Mouse (Mus musculus): ENCODE measurements around the gene Got1. TPM values are rescaled to one million over a fixed set of nuclear protein-coding genes. Genes with fewer than 3 reads are reported as not detected.
"Not testable (repeated sequence)": the region's sequence is repeated elsewhere in the genome, so short reads cannot be mapped to it uniquely, and the experiment has no call there.

Got1 gene
- polyA plus RNA-seq, 1 experiment: 10.7 TPM

- Histone ChIP-seq H3K9me3 (0 out of 2 replicates have a peak, but pooled peaks cover 4% of the 10 kb centered on the region), H3K27me3 (replicated peaks) (peaks cover 42% of the 10 kb centered on the region)
These were observed 30.5 kb downstream of the Got1 start for GRCm38 (mm10) chr19:43493878-43494277.

GRCm38 (mm10) chr19:43493316-43493715 is 31.1 kb downstream of the Got1 start:
- not testable (repeated sequence) for H3K9me3 ChIP-seq; H3K36me3 ChIP-seq (replicated peaks; ENCODE audit: low read length); H3K4me3 ChIP-seq (replicated peaks); H3K4me1 ChIP-seq
- peaks cover 42% of the 10 kb centered on the region for H3K27me3 ChIP-seq (replicated peaks)

More at GRCm38 (mm10) chr19:43493878-43494277, 30.5 kb downstream of the Got1 start:
- TF ChIP-seq FLI1 (IDR thresholded peaks at IDR 0.05; ENCODE audit: low read length) (no peak), GATA1 (IDR thresholded peaks at IDR 0.05; ENCODE audit: borderline replicate concordance, low read length) (no peak)
- Histone ChIP-seq H3K36me3 (replicated peaks; ENCODE audit: low read length) (peaks cover 5% of the 10 kb centered on the region), H3K4me3 (replicated peaks) (no peak overlapping the region), H3K4me1 (peaks cover 4% of the 10 kb centered on the region)

- Histone ChIP-seq H3K4me1 (no peaks in the 10 kb centered on the region), H3K36me3 (replicated peaks; ENCODE audit: low read length) (no peaks in the 10 kb centered on the region), H3K9me3 (no peaks in the 10 kb centered on the region), H3K27me3 (replicated peaks) (peaks cover 37% of the 10 kb centered on the region), H3K4me3 (replicated peaks) (no peak overlapping the region)
- TF ChIP-seq GATA1 (IDR thresholded peaks at IDR 0.05; ENCODE audit: borderline replicate concordance, low read length): no peak
- no peak for TF ChIP-seq FLI1 (IDR thresholded peaks at IDR 0.05; ENCODE audit: low read length)
These were observed 37.0 kb downstream of the Got1 start for GRCm38 (mm10) chr19:43487429-43487828.

- Histone ChIP-seq H3K36me3 (replicated peaks; ENCODE audit: low read length) (no peaks in the 10 kb centered on the region), H3K27me3 (replicated peaks) (peaks cover 35% of the 10 kb centered on the region), H3K9me3 (no peaks in the 10 kb centered on the region), H3K4me1 (0 out of 2 replicates have a peak, but pooled peaks cover 3% of the 10 kb centered on the region), H3K4me3 (replicated peaks) (no peak overlapping the region)
- TF ChIP-seq GATA1 (IDR thresholded peaks at IDR 0.05; ENCODE audit: borderline replicate concordance, low read length) (no peak), FLI1 (IDR thresholded peaks at IDR 0.05; ENCODE audit: low read length) (no peak)
These were observed 43.9 kb downstream of the Got1 start for GRCm38 (mm10) chr19:43480512-43480911.

- Histone ChIP-seq H3K4me1 (0 out of 2 replicates have a peak, but pooled peaks cover 3% of the 10 kb centered on the region), H3K36me3 (replicated peaks; ENCODE audit: low read length) (no peaks in the 10 kb centered on the region), H3K27me3 (replicated peaks) (peaks cover 32% of the 10 kb centered on the region), H3K9me3 (no peaks in the 10 kb centered on the region), H3K4me3 (replicated peaks) (no peak overlapping the region)
- no peak for TF ChIP-seq FLI1 (IDR thresholded peaks at IDR 0.05; ENCODE audit: low read length)
- TF ChIP-seq GATA1 (IDR thresholded peaks at IDR 0.05; ENCODE audit: borderline replicate concordance, low read length): no peak
These were observed 45.0 kb downstream of the Got1 start for GRCm38 (mm10) chr19:43479431-43479830.

- Histone ChIP-seq H3K9me3 (no peaks in the 10 kb centered on the region), H3K27me3 (replicated peaks) (peaks cover 29% of the 10 kb centered on the region), H3K4me1 (0 out of 2 replicates have a peak, but pooled peaks cover 3% of the 10 kb centered on the region), H3K4me3 (replicated peaks) (no peak overlapping the region), H3K36me3 (replicated peaks; ENCODE audit: low read length) (no peaks in the 10 kb centered on the region)
- TF ChIP-seq GATA1 (IDR thresholded peaks at IDR 0.05; ENCODE audit: borderline replicate concordance, low read length): no peak
- TF ChIP-seq FLI1 (IDR thresholded peaks at IDR 0.05; ENCODE audit: low read length): no peak
These were observed 45.5 kb downstream of the Got1 start for GRCm38 (mm10) chr19:43478891-43479290.

- Histone ChIP-seq H3K36me3 (replicated peaks; ENCODE audit: low read length) (no peaks in the 10 kb centered on the region), H3K4me1 (peaks cover 8% of the 10 kb centered on the region), H3K9me3 (no peaks in the 10 kb centered on the region), H3K27me3 (replicated peaks) (peaks cover 27% of the 10 kb centered on the region), H3K4me3 (replicated peaks) (no peak overlapping the region)
- TF ChIP-seq FLI1 (IDR thresholded peaks at IDR 0.05; ENCODE audit: low read length) (no peak), GATA1 (IDR thresholded peaks at IDR 0.05; ENCODE audit: borderline replicate concordance, low read length) (no peak)
These were observed 47.0 kb downstream of the Got1 start for GRCm38 (mm10) chr19:43477436-43477835.

- Histone ChIP-seq H3K4me1 (peaks cover 11% of the 10 kb centered on the region), H3K9me3 (no peaks in the 10 kb centered on the region), H3K4me3 (replicated peaks) (no peak overlapping the region), H3K27me3 (replicated peaks) (peaks cover 29% of the 10 kb centered on the region), H3K36me3 (replicated peaks; ENCODE audit: low read length) (no peaks in the 10 kb centered on the region)
- no peak for TF ChIP-seq FLI1 (IDR thresholded peaks at IDR 0.05; ENCODE audit: low read length)
- no peak for TF ChIP-seq GATA1 (IDR thresholded peaks at IDR 0.05; ENCODE audit: borderline replicate concordance, low read length)
These were observed 48.3 kb downstream of the Got1 start for GRCm38 (mm10) chr19:43476063-43476462.

GRCm38 (mm10) chr19:43475642-43476041 is 48.8 kb downstream of the Got1 start:
- TF ChIP-seq GATA1 (IDR thresholded peaks at IDR 0.05; ENCODE audit: borderline replicate concordance, low read length) (no peak), FLI1 (IDR thresholded peaks at IDR 0.05; ENCODE audit: low read length) (no peak)
- Histone ChIP-seq H3K9me3 (no peaks in the 10 kb centered on the region), H3K27me3 (replicated peaks) (peaks cover 29% of the 10 kb centered on the region), H3K4me1 (peaks cover 11% of the 10 kb centered on the region), H3K4me3 (replicated peaks) (peak overlapping the region; percentile 6), H3K36me3 (replicated peaks; ENCODE audit: low read length) (no peaks in the 10 kb centered on the region)

- H3K36me3 ChIP-seq (replicated peaks; ENCODE audit: low read length): no peaks in the 10 kb centered on the region
- H3K4me1 ChIP-seq: peaks cover 9% of the 10 kb centered on the region
- H3K9me3 ChIP-seq: no peaks in the 10 kb centered on the region
- H3K4me3 ChIP-seq (replicated peaks): no peak overlapping the region
- TF ChIP-seq GATA1 (IDR thresholded peaks at IDR 0.05; ENCODE audit: borderline replicate concordance, low read length): no peak
- no peak for TF ChIP-seq FLI1 (IDR thresholded peaks at IDR 0.05; ENCODE audit: low read length)
- H3K27me3 ChIP-seq (replicated peaks): peaks cover 35% of the 10 kb centered on the region
These were observed 51.6 kb downstream of the Got1 start for GRCm38 (mm10) chr19:43472781-43473180.

GRCm38 (mm10) chr19:43472331-43472730 is 52.1 kb downstream of the Got1 start:
- Histone ChIP-seq H3K27me3 (replicated peaks) (peaks cover 35% of the 10 kb centered on the region), H3K4me1 (peaks cover 9% of the 10 kb centered on the region), H3K36me3 (replicated peaks; ENCODE audit: low read length) (no peaks in the 10 kb centered on the region), H3K4me3 (replicated peaks) (no peak overlapping the region), H3K9me3 (no peaks in the 10 kb centered on the region)
- no peak for TF ChIP-seq GATA1 (IDR thresholded peaks at IDR 0.05; ENCODE audit: borderline replicate concordance, low read length)
- TF ChIP-seq FLI1 (IDR thresholded peaks at IDR 0.05; ENCODE audit: low read length): no peak
